Mouse (Mus musculus): ENCODE data around the gene Trp53i11.

Trp53i11 gene

DNA sequence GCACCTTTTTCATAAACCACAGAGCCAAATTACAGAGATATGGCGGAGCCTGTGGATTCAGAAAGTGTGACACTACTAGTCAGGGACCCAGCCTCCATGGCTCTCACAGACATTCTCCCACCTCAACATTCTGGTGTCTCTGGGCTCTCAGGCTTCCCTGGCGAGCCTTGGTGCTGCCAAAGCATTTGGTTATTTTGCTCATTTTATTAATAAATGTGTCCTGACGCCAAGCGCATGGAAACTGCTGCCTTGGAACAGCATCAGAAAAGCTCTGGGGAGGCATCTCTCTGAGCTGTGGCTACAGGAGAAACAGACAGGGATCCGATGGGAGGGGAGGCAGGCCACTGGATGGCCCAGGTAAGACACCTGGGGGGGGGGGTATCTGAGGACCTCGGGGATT is 15.4 kb upstream of the Trp53i11 start:
- DNase-seq (ENCODE audit: low spot score in 2 of 2) = no peak

DNA sequence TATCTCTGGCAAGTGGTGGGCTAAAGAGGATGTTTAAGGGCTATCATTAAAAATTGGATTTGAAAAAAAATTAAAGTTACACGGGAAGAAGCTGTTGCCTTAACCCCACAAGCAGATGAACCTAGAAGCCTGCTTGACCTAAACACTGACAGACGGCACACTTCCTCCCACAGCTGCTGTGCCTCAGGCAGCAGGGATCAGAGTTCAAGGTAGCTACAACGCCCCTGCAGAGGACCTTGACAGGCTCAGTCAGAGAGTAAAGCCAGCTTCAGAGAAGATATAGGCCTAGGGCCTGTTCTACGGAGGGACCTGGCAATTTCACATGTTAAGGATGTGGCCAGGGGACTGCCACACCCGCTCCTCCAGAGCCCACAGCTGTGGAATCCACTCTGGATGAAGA is 14.9 kb upstream of the Trp53i11 start:
- no peak for DNase-seq (ENCODE audit: low spot score in 2 of 2)

DNA sequence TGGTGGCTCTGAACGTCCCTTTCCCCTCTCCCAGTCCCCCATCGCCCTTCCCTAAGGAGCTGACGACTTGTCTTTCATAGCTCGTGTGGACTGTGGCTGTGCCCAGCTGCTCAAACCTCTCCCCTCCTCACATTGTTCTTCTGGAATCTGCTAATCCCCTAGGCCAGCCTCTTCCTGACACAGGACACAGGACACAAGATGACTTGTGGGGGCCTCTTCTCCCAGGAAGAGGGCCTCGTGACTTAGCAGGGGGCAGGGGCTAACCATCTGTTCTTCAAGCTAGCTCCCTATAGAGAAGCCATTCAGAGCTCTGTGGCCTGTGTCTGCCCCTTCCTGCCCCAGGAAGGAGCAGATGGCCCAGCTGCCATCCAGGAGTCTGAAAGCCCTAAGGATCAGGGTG is 13.2 kb upstream of the Trp53i11 start:
- no peak for DNase-seq (ENCODE audit: low spot score in 2 of 2)

DNA sequence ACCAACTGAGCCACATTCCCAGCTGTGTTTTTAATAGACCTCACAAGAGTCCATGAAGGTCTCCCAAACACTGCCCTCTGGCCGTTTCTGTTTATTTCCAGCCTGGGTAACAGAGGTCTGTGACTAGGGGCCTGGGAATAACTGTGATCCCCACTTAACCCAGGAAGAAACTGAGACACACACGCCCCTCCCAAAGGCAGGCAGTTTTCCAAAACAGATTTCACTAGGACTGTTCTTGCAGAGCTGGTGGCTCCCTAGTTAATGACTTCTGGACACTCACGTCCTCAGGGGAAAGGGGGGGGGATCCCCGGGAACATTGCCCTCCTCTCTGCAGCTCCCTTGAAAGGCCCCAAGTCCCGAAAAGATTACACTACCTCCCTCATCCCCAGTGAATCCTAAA is 12.1 kb upstream of the Trp53i11 start:
- no peak for DNase-seq (ENCODE audit: low spot score in 2 of 2)

DNA sequence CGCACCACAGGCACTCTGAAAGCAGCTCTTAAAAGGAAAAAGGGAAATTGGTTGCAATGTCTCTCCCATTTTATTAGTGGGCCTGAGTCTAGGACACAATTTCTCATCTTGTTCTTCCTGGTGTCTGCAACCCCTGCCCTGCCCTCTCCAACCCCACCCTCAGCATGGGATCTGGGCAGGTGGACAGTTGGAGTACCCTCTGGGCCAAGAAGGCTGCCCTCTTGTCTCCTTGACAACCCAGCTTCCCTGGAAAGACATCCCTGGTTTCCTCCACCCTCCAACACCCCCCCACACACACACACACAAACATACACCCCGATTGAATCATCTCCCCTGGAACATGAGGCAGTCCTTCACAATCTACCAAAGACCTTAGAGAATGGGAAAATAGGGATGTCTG is 11.6 kb upstream of the Trp53i11 start:
- no peak for DNase-seq (ENCODE audit: low spot score in 2 of 2)

DNA sequence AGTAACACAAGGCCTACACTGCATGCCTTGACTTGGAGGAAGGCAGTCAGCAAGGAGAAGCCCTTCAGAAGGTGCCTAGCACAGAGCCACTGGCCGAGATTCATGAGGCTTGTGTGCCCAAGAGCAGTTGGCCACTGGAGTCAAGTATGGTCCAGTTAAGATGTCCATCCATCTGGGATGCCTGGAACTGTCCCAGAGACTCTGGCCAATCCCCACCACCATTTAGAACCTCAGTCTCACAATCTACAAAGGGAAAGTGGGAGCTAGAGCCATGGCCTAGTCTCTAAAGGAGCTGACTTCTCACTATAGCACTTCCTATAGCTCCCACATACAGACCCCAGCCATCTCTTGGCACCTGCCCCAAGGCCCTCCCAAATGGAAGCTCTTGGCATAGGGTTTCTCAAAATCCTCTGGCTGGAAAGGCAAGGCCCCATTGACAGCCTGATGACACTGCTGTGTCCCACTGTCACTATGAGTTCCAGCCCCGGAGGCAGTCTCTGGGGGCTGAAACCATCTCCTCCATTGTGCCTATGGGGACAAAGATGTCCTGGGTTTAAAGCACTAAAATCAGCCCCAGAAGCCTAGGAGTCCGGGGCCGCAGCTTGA is 11.1 kb upstream of the Trp53i11 start:
- no peak for DNase-seq (ENCODE audit: low spot score in 2 of 2)

DNA sequence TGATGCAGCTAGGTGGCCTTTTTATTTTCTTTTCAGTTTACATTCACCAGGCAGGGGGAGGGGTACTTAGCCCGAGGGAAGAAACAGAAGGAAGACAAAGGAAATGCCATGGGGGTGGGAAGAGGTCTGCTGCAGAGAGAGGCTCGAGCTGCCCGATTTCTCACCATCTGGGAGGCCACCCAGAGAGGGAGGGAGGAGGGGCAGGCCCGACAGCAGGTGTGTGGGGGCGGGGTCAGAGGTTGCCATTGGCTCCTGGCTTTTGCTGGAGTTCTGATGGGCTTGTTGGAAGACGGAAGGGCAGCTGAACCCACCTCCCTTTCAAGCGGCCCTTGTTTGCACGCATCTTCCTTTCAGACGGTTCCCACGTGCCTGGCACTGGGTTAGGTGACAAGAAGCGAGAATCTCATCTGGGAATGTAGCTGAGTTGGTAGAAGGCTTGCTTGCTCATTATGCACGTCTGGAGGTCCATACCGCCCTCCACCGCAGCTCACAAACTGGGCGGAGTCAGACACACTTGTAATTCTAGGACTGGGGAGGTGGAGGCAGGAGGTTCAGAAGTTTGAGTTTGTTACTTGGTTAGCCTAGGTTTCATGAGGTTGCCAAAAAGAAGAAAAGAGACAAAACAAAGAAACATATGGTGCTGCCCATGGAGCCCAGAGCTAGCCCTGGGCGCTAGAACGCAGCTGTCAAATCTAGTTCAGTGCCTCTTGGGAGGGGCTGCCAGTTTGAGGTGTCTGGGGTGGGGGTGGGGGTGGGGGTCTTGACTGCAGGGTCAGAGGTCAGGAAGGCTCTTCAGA is 10.3 kb upstream of the Trp53i11 start:
- no peak for DNase-seq (ENCODE audit: low spot score in 2 of 2)

DNA sequence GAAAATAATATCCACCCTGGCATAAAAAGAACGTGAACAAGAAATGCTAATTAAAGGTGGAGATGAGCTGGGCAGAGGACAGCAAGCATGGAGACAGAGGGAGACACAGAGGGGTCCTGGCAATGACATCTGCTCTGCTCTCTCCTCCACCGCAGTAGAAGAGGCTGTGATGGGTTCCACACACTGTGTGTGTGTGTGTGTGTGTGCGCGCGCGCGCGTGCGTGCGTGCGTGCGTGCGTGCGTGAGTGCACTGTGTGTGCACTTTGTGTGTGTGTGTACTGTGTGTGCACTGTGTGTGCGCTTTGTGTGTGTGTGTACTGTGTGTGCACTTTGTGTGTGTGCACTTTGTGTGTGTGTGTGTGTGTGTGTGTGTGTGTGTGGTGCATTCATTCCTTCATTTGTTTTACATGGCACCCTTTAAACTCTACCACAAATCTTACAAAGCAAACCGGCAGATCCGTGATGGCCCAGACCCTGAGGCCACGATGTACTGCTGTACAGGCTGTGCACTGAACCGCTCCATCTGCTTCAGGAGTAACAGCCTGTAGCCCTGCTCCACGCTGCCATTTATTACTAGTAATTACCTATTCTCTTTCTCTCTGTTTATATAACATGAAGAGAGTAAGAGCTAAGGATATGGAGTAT is 9.6 kb upstream of the Trp53i11 start:
- no peak for DNase-seq (ENCODE audit: low spot score in 2 of 2)

DNA sequence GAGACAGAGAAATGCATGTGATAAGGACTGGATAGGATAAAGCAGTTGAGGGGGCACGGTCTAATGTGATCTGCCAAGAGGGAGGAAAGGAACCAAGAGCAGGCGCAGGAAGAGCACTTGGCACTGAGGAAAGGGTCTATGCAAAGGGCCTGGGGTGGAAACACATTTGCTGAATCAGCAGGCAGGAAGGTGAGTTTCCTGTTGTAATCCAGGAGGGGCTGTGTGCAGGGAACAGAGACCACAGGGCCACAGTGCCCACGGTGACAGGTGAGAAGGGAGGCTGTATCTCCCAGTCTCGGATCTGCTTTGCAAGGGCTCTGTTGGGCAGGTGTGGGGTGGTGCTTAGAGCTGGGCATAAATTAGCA is 9.1 kb upstream of the Trp53i11 start:
- DNase-seq (ENCODE audit: low spot score in 2 of 2) = no peak

DNA sequence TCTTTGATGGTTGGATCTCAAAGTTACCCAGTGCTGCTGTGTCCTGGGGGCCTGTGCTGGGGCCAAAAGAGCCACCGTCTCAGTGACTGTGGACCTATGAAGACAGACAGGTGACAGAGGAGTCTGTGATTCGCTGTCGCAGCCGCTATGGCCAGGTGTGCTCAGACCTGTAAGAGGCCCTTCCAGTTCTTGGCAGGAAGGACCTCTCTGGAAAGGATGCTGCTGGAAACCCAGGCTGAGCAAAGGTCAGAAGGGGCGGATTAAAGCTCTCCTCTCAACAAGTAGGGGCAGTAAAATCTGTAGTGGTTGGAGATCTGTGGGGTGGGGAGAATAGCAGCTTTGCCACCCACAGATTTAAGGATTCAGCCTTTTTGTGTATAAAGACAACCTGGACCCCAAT is 7.7 kb upstream of the Trp53i11 start:
- no peak for DNase-seq (ENCODE audit: low spot score in 2 of 2)

DNA sequence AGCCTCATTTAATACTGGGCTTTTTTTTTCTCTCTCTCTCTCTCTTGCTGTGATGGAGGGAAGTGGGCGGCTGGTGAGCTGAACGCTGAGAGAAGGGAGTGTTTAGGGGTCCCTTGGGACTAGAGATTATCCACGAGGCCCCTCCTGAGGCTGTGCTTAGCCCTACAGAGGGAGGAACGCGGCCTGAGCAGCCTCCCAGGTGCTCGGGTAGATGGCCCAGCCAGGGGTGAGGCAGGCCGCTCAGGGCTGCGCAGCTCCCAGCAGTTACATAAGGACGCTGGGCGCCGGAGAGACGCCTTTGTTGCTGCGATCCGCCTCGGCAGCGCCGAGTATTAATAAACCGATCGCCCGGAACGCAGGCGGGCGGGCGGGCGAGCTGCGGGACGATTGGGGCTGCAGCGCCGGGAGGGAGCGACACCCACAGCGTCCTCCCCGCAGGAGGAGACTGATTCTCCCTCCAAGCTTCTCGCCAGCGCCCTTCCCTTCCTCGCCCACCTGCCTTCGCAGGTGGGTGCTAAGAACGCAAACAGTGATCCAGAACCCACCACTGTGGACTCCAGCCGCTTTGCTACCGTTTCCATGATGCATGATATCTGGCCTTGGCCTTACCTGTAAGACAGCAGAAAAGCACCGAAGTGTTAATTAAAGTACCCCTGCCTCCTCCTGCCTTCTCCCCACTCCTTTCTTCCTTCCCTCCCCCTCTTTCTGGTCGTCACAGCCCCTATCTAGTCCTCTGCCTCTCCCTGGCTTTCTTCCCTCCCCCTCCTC is 7.1 kb upstream of the Trp53i11 start:
- DNase-seq (ENCODE audit: low spot score in 2 of 2) = peak; percentile 56 to 71

DNA sequence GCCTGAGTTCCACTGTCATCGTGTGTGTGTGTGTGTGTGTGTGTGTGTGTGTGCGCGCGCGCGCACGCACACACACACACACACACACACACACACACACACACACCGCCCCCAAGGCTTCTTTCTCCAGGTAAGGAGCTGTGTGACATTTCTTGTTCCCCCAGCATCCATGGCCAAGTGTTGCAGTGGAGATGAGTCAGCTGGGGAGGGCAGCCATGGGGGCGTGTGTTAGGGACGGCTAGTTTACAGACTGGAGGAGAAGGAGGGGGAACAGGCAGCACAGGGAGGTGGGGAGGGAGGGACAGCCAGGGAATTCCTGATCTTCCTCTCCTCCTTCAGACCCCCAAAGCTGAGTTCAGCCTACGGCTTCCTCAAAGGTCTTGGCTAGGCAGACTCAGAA is 4.5 kb upstream of the Trp53i11 start:
- DNase-seq (ENCODE audit: low spot score in 2 of 2) = no peak

DNA sequence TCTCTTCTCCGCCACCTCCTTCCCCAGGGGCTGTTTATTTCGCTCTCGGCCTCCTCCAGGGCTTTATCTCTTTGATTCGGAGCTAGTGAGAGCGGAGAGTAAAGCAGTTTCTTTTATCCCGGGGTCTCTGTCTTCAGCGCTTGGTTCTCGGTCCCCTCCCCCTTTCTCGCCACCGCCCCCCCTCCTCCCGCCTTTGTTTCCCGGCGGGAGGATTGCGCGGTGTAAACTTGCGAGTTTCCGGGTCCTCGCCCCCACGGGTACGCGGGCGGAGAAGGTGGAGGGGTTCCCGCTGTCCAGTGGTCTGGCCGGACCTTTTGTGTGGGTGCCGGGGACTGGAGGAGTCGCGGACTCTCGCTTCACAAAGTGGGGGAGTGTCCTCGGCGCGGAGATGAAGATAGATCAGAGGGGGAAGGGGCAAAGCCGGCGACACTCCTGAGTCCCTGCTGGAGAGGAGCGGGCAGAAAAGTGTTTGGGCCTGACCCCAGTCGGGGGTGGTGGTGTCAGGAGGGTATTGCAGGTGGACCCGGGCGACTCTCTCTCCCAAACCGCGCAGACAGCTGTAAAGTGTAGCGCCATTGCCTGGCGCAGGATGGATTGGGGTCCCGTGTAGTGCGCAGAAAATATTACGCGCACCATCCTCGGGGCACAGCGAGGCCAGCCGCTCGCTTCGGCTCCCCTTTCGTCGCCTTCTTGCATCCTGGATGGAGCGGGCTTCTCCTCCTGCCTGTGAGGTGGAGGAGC is 842 bp downstream of the Trp53i11 start:
- DNase-seq (ENCODE audit: low spot score in 2 of 2) = no peak

DNA sequence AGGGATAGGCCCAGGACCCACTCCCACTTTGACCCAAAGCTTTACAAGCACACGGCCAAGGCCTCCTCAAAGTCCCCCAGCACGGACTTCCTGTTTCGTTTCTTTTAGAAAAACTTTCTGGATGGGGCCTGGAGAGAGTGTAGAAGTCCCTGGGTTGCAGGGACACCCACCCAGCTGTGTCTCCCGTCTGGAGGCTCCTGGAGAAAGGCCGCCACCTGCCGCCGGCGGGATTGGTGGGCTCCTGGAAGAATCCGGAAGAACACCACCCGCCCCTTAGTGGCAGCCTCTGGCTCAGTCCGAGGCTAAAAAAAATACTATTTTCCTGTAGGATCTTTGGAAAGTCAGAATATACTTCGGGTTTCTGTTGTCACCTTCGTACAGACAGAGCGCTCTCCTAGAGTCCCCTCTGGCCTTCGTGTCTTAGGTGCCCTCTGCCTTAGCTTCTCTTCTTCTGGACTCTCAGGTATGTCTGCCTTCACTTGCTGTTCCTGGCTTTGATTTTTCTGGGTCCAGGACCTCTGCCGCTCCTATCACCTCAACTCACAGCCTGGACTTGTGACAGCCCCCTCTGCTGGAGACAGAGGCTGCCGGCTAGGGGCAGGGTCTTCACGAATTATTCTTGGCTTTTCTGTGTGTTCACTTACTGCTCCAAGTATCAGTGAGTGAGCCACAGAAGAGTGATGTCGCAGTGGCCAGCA is 1.6 kb downstream of the Trp53i11 start:
- DNase-seq (ENCODE audit: low spot score in 2 of 2) = no peak

DNA sequence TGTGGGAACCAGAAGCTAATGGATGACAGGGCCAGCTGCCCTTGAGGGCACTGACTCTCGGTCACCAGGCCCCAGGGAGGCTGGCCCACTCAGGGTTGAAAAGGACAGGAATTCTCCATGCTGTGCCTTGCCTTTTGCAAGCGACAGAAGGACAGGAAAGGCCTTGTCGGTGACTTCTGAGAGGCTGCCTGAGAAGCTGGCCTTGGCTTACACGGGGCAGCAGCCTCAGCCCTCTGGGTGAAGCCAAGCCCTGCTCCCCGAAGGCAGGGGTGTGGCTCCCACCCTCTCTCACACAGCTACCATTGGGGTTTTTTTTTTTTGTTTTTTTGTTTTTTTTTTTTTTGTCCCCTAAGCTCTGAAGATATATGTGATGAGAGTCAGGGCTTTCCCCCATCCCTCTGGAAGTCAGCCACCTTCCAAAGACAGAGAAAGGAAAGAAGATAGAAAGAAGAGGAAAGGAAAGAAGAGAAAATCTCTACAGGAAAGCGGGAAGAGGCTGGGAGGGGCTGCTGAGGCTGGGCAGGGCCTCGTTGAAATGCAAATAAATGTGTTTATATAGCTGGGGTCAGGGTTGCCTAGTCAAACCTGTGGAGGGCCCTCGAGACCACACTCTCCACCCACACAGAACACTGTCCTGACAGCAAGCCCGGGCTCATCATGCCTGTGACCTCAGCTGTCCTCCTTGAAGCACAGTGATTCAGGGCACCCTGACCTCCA is 3.6 kb downstream of the Trp53i11 start:
- DNase-seq (ENCODE audit: low spot score in 2 of 2) = no peak

DNA sequence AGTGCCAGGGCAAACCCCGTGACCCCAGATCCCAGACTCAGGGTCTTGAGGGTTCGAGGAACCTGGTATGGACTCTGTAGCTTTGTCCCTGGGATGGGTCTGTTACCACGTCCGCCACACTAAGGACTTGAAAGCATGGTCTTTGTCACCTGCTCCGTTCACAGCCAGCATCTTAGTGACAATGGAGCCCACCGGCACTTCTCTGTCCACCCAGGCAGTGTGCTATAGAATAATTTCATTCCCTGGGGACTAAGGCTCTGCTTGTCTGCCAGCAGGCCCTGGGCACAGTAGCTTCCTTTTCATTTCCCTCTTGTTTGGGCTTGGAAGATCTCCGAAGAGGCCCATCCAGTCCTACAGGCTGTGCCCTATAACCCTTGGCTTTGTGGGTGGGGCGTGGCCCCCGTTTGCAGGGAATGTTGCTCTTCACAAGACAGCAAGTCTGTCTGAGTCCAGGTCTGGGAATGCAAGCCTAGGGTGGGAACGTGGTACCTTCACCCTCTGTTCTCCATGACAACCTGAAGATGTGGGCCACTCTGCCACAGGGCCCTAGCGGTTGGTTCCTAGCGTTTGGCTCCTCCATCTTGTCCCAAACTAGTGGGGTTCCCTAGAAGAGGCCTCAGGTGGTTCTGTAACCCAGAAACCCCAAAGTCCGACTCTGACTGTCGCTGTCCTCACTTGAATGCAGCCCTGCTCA is 4.3 kb downstream of the Trp53i11 start:
- DNase-seq (ENCODE audit: low spot score in 2 of 2) = no peak

DNA sequence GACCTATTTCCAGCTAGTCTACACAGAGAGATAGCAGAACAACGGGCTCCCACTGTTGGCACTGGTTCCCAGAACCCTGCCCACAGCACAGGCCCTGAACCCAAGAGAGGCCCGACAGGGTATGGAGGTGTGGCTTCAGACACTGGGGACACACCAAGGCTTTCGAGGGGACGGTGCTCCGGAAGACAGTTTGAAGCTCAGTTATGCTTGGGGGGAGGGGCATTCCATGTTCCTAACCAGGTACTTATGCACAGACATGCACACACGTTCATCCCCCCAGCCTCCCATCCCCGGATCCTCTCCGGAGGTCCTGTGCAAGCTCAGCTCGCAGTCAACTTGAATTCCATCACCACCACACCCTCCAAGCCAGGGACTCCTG is 4.8 kb downstream of the Trp53i11 start:
- no peak for DNase-seq (ENCODE audit: low spot score in 2 of 2)

DNA sequence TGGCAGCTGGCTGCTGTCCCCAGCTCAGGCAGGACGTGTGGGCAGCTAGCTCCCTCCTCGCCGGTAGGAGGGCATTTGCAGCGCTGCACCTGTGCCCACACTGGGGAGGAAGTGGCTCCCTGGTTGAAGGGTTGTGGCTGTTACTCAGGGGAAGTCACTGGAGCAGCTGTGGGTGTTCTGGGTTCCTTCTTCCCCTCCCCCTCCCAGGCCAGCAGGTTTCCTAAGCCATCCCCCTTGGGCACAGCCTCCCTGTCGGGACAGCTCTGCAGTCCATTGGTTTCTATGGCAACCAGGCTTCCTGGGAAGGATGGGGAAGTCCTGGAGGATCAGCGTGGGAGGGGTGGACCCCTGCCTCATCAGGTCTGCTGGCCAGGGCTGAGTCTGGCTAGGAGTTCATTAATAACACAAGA is 5.3 kb downstream of the Trp53i11 start:
- DNase-seq (ENCODE audit: low spot score in 2 of 2) = no peak

DNA sequence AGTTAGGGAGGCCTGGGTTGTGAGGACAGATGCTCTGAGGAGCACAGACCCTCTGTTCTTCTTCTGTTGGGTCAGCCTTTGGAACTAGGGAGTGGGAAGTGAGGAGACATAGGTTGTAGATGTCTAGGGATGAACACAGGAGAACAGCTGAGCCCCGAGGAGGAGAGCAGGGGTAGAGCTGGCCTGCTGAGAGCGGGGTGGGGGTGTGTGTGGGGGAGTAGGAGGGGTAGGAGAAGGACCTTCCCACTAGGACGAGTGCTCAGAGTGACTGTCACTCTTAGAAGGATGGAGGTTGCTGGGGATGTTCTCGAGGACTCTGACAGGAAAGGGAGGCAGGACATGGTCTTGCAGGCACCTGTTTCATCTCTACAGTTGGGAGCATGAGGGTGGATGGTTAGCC is 6.5 kb downstream of the Trp53i11 start:
- no peak for DNase-seq (ENCODE audit: low spot score in 2 of 2)

DNA sequence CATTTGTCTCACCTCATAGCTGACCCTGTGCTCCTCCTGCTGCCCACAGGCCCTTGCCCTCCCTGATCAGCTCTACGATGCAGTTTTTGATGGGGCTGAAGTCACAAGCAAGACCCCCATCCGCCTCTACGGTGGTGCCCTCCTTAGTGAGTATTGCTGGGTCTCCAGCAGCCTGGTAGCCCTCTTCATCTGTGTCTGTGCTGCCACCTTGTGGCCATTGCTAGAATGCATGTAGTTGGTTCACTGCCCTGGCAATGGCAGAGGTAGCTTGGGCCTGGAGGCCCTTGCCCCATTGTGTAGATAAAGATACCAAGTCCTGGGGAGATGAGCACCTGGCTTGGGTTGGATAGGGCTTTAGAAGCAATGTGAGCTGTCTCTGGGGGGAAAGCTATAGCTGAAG is 11.5 kb downstream of the Trp53i11 start:
- DNase-seq (ENCODE audit: low spot score in 2 of 2) = peak; percentile 44 to 95
